Mouse (Mus musculus): ENCODE data around the gene Ssr2. TPM values are rescaled to one million over a fixed set of nuclear protein-coding genes. Genes with fewer than 3 reads are reported as not detected.
A peak's percentile ranks its signal among the peaks of the same experiment; 100 is the strongest.

The Ssr2 gene
- polyA plus RNA-seq, 1 experiment from 2014 or later: 384 TPM

- under 1% methylated on average over 48 of the region's 48 CpGs for WGBS
- ATAC-seq: peak; percentile 92
Observed at GRCm38 (mm10) chr3:88552676-88553524, 22.8 kb upstream of the Ssr2 start, which contains the start of gene Lamtor2. Lamtor2 (minus strand) TSS chr3:88553074.

GRCm38 (mm10) chr3:88553525-88553879, 22.2 kb upstream of the Ssr2 start, which contains the start of gene Ubqln4:
Ubqln4 (plus strand) TSS chr3:88553758.
- peak; percentile 92 for DNase-seq (ENCODE audit: low spot score)
- ATAC-seq: peak; percentile 87
- H3K4me2 ChIP-seq (replicated peaks; ENCODE audit: low read depth, low read length): peak within 1 kb of the TSS; percentile 98
- H3K27ac ChIP-seq (ENCODE audit: low read length): peak within 1 kb of the TSS; percentile 94
- peak; percentile 81 for TF ChIP-seq CTCF (IDR thresholded peaks at IDR 0.05)
- no peak for TF ChIP-seq EP300 (IDR thresholded peaks at IDR 0.05)
- 0% methylated on average over 8 of the region's 37 CpGs for WGBS
- H3K4me3 ChIP-seq (ENCODE audit: low read depth, low read length): peak within 1 kb of the TSS; percentile 84
- H3K9ac ChIP-seq (replicated peaks; ENCODE audit: low read depth): peak within 1 kb of the TSS; percentile 78
- H3K36me3 ChIP-seq (ENCODE audit: insufficient read depth, low read length): peaks cover 15% of the 10 kb centered on the region; the same call in 1 of the 2 replicates
- no peaks in the 10 kb centered on the region for H3K9me3 ChIP-seq (ENCODE audit: low read length)
- no peaks in the 10 kb centered on the region for H3K27me3 ChIP-seq (replicated peaks; ENCODE audit: insufficient read depth, low read length)
- H3K4me1 ChIP-seq (ENCODE audit: insufficient read depth, low read depth, low read length): peaks cover 11% of the 10 kb centered on the region; the same call in 1 of the 2 replicates

More at GRCm38 (mm10) chr3:88552676-88553524, 22.8 kb upstream of the Ssr2 start, which contains the start of gene Lamtor2:
- Histone ChIP-seq H3K9me3 (ENCODE audit: low read length) (no peaks in the 10 kb centered on the region), H3K36me3 (ENCODE audit: insufficient read depth, low read length) (0 out of 2 replicates have a peak, but pooled peaks cover 9% of the 10 kb centered on the region), H3K9ac (replicated peaks; ENCODE audit: low read depth) (peak within 1 kb of the TSS; percentile 78), H3K27me3 (replicated peaks; ENCODE audit: insufficient read depth, low read length) (no peaks in the 10 kb centered on the region), H3K4me2 (replicated peaks; ENCODE audit: low read depth, low read length) (peak within 1 kb of the TSS; percentile 98), H3K4me3 (ENCODE audit: low read depth, low read length) (peak within 1 kb of the TSS; percentile 84), H3K27ac (ENCODE audit: low read length) (peak within 1 kb of the TSS; percentile 94), H3K4me1 (ENCODE audit: insufficient read depth, low read depth, low read length) (peaks cover 11% of the 10 kb centered on the region; the same call in 1 of the 2 replicates)
- TF ChIP-seq CTCF (IDR thresholded peaks at IDR 0.05): no peak
- peak; percentile 16; the same call in 1 of the 2 replicates for TF ChIP-seq EP300 (IDR thresholded peaks at IDR 0.05)
- DNase-seq (ENCODE audit: low spot score): peak; percentile 99

- peak; percentile 72 for DNase-seq (ENCODE audit: low spot score)
- TF ChIP-seq EP300 (IDR thresholded peaks at IDR 0.05) (no peak), CTCF (IDR thresholded peaks at IDR 0.05) (peak; percentile 39)
Observed at GRCm38 (mm10) chr3:88553880-88554586, 21.6 kb upstream of the Ssr2 start.

GRCm38 (mm10) chr3:88555069-88555605, 20.5 kb upstream of the Ssr2 start:
- Histone ChIP-seq H3K9ac (replicated peaks; ENCODE audit: low read depth) (no peak overlapping the region), H3K4me1 (ENCODE audit: insufficient read depth, low read depth, low read length) (peaks cover 11% of the 10 kb centered on the region; the same call in 1 of the 2 replicates), H3K4me2 (replicated peaks; ENCODE audit: low read depth, low read length) (no peak overlapping the region), H3K9me3 (ENCODE audit: low read length) (no peaks in the 10 kb centered on the region), H3K4me3 (ENCODE audit: low read depth, low read length) (no peak overlapping the region), H3K27me3 (replicated peaks; ENCODE audit: insufficient read depth, low read length) (no peaks in the 10 kb centered on the region), H3K36me3 (ENCODE audit: insufficient read depth, low read length) (peaks cover 15% of the 10 kb centered on the region; the same call in 1 of the 2 replicates), H3K27ac (ENCODE audit: low read length) (no peak overlapping the region)
- DNase-seq (ENCODE audit: low spot score) (no peak), ATAC-seq (no peak)
- TF ChIP-seq CTCF (IDR thresholded peaks at IDR 0.05): no peak
- TF ChIP-seq EP300 (IDR thresholded peaks at IDR 0.05): no peak
- WGBS: 83% methylated on average over 5 of the region's 5 CpGs

More at GRCm38 (mm10) chr3:88553880-88554586, 21.6 kb upstream of the Ssr2 start:
- Histone ChIP-seq H3K4me1 (ENCODE audit: insufficient read depth, low read depth, low read length) (peaks cover 11% of the 10 kb centered on the region; the same call in 1 of the 2 replicates), H3K9ac (replicated peaks; ENCODE audit: low read depth) (peak overlapping the region; percentile 78), H3K27me3 (replicated peaks; ENCODE audit: insufficient read depth, low read length) (no peaks in the 10 kb centered on the region), H3K36me3 (ENCODE audit: insufficient read depth, low read length) (peaks cover 15% of the 10 kb centered on the region; the same call in 1 of the 2 replicates), H3K27ac (ENCODE audit: low read length) (peak overlapping the region; percentile 94), H3K4me3 (ENCODE audit: low read depth, low read length) (peak overlapping the region; percentile 84), H3K4me2 (replicated peaks; ENCODE audit: low read depth, low read length) (peak overlapping the region; percentile 98), H3K9me3 (ENCODE audit: low read length) (no peaks in the 10 kb centered on the region)
- under 1% methylated on average over 28 of the region's 41 CpGs for WGBS
- ATAC-seq: no peak; the same call in 1 of the 2 replicates

GRCm38 (mm10) chr3:88555731-88556130, 19.9 kb upstream of the Ssr2 start:
- ATAC-seq: no peak
- Histone ChIP-seq H3K4me1 (ENCODE audit: insufficient read depth, low read depth, low read length) (peaks cover 11% of the 10 kb centered on the region; the same call in 1 of the 2 replicates), H3K4me3 (ENCODE audit: low read depth, low read length) (no peak overlapping the region), H3K9ac (replicated peaks; ENCODE audit: low read depth) (no peak overlapping the region), H3K9me3 (ENCODE audit: low read length) (no peaks in the 10 kb centered on the region), H3K27ac (ENCODE audit: low read length) (no peak overlapping the region), H3K4me2 (replicated peaks; ENCODE audit: low read depth, low read length) (no peak overlapping the region), H3K27me3 (replicated peaks; ENCODE audit: insufficient read depth, low read length) (no peaks in the 10 kb centered on the region), H3K36me3 (ENCODE audit: insufficient read depth, low read length) (peaks cover 16% of the 10 kb centered on the region; the same call in 1 of the 2 replicates)
- no peak for DNase-seq (ENCODE audit: low spot score)
- WGBS: 88% methylated on average over 6 of the region's 6 CpGs
- no peak for TF ChIP-seq EP300 (IDR thresholded peaks at IDR 0.05)
- TF ChIP-seq CTCF (IDR thresholded peaks at IDR 0.05): no peak

Measured in lung, postnatal 0 days (tissue).